Mouse (Mus musculus) thymus, adult 2 months (tissue): Measurements from ENCODE around the gene Slc25a17. TPM values are rescaled to one million over a fixed set of nuclear protein-coding genes. Genes with fewer than 3 reads are reported as not detected.

Source experiments
- DNase-seq: peaks from one replicate; pipeline ENCODE4 v3.0.0; 2021
- H3K27ac ChIP-seq: fragments of 200-500 bp; 2 replicates; pipeline ENCODE4 v1.5.1; 2012; ENCODE audit warnings: low read length, control low read depth; ENCODE audit not compliant: control insufficient read depth, insufficient read depth
- H3K27me3 ChIP-seq: fragments of 200-500 bp; 2 replicates; pipeline ENCODE4 v1.6.1; 2012; ENCODE audit warnings: mild to moderate bottlenecking, low read length, moderate library complexity, mixed read lengths; ENCODE audit not compliant: control insufficient read depth, insufficient read depth
- H3K36me3 ChIP-seq: fragments of 200-500 bp; 2 replicates; pipeline ENCODE4 v1.6.1; 2012; ENCODE audit warnings: mild to moderate bottlenecking, low read length, moderate library complexity; ENCODE audit not compliant: control insufficient read depth, insufficient read depth
- H3K4me1 ChIP-seq: fragments of 200-500 bp; replicated peaks from 2 replicates; pipeline ENCODE4 v1.6.1; 2012; ENCODE audit warnings: low read length; ENCODE audit not compliant: control insufficient read depth, insufficient read depth
- H3K4me3 ChIP-seq: fragments of 200-500 bp; 2 replicates; pipeline ENCODE4 v1.5.1; 2012; ENCODE audit warnings: mild to moderate bottlenecking, low read length, control low read depth, moderate library complexity; ENCODE audit not compliant: control insufficient read depth, insufficient read depth
- CTCF ChIP-seq: fragments of 200-500 bp; IDR thresholded peaks from 2 replicates; pipeline ENCODE4 v1.5.1; 2012; ENCODE audit warnings: mild to moderate bottlenecking, control low read depth, low read length, moderate library complexity, borderline replicate concordance; ENCODE audit not compliant: control insufficient read depth, poor library complexity, insufficient read depth; ENCODE audit errors: extremely low read depth
- POLR2A ChIP-seq: fragments of 200-500 bp; IDR thresholded peaks from 2 replicates; pipeline ENCODE4 v1.6.1; 2012; ENCODE audit warnings: mild to moderate bottlenecking, low read length, control low read depth, moderate library complexity; ENCODE audit not compliant: control insufficient read depth, poor library complexity, insufficient read depth; ENCODE audit errors: extremely low read depth
- WGBS: fragments of 180-500 bp; shearing (Covaris S2); methylation state at CpG from one replicate; pipeline ENCODE4 v1.1.7; 2018; 5-methylcytosine and 5-hydroxymethylcytosine counted together
- polyA plus RNA-seq: library from polyadenylated mRNA; depleted of rRNA; stranded (reverse); fragments of >200 nt; gene quantifications from 2 replicates; pipeline ENCODE4 v1.2.3, GENCODE M21; 2012; rRNA removed

Gene Slc25a17
- polyA plus RNA-seq, result 31.0 and 34.6 TPM in 2 replicates

- H3K4me1 ChIP-seq, result peaks cover 2% of the 10 kb centered on the region; the same call in 1 of the 2 replicates
- DNase-seq, result peak; percentile 97
- TF ChIP-seq CTCF (0 out of 2 replicates have a peak, but pooled peaks have one; percentile 23), POLR2A (no peak; the same call in none of the 2 replicates)
- H3K36me3 ChIP-seq, result peaks cover 12% of the 10 kb centered on the region
- 1% methylated on average over 30 of the region's 30 CpGs for WGBS
- H3K4me3 ChIP-seq, result peak within 1 kb of the TSS; percentile 86
- no peaks in the 10 kb centered on the region for H3K27me3 ChIP-seq
- peak within 1 kb of the TSS; percentile 54 for H3K27ac ChIP-seq
Observed at GRCm38 (mm10) chr15:81360345-81361021, at the start of gene Slc25a17. Gene Slc25a17 (minus strand): TSS chr15:81360812.

DNA sequence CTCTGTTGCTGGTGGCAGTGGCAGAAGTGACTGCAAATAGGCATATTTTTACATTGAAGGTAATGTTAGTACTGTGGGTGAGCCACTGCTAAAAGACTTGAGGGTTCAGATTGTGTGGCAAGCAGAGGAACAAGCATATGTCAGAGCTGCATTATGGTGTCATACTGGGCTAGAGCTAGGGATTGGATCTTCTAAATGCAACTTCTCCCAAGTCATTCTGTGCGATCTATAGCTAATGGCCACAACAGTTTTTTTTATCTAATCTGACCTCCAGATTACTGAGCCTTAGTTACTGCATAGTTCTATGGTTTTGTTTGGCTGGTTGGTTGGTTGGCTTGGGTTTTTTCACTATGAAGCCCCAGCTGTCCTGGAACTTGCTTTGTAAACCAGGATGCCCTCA lies 47.6 kb upstream of the Slc25a17 start, which contains the start of gene Dnajb7:
Gene Dnajb7 (minus strand): TSS at position 101 of the 400 bp plus-strand sequence.
- no peaks in the 10 kb centered on the region for H3K36me3 ChIP-seq
- no peaks in the 10 kb centered on the region for H3K4me1 ChIP-seq
- no peak within 1 kb of the TSS for H3K27ac ChIP-seq
- WGBS, result 97% methylated on average over 1 of the region's 1 CpGs
- H3K27me3 ChIP-seq, result no peaks in the 10 kb centered on the region
- DNase-seq, result no peak
- TF ChIP-seq POLR2A, result no peak
- no peak for TF ChIP-seq CTCF
- no peak within 1 kb of the TSS for H3K4me3 ChIP-seq

- TF ChIP-seq POLR2A (no peak), CTCF (no peak)
- Histone ChIP-seq H3K4me3 (no peak overlapping the region), H3K27me3 (no peaks in the 10 kb centered on the region), H3K4me1 (no peaks in the 10 kb centered on the region), H3K36me3 (no peaks in the 10 kb centered on the region), H3K27ac (no peak overlapping the region)
- DNase-seq, result no peak
- 94% methylated on average over 3 of the region's 3 CpGs for WGBS
Observed at GRCm38 (mm10) chr15:81405008-81405407, 44.4 kb upstream of the Slc25a17 start.

GRCm38 (mm10) chr15:81399638-81400315 lies 39.2 kb upstream of the Slc25a17 start, which contains the start of the genes St13 and Xpnpep3:
Gene St13 (minus strand): TSS chr15:81400077.
Gene Xpnpep3 (plus strand): TSS chr15:81400138.
- Histone ChIP-seq H3K4me1 (no peaks in the 10 kb centered on the region), H3K4me3 (peak within 1 kb of the TSS; percentile 93), H3K36me3 (no peaks in the 10 kb centered on the region), H3K27me3 (no peaks in the 10 kb centered on the region), H3K27ac (peak within 1 kb of the TSS; percentile 87)
- TF ChIP-seq CTCF (no peak), POLR2A (peak; percentile 49)
- DNase-seq, result peak; percentile 95
- under 1% methylated on average over 50 of the region's 50 CpGs for WGBS

GRCm38 (mm10) chr15:81399297-81399637 lies 38.7 kb upstream of the Slc25a17 start:
- TF ChIP-seq POLR2A (no peak), CTCF (no peak)
- Histone ChIP-seq H3K36me3 (no peaks in the 10 kb centered on the region), H3K27me3 (no peaks in the 10 kb centered on the region), H3K4me3 (peak overlapping the region; percentile 93), H3K27ac (peak overlapping the region; percentile 73), H3K4me1 (no peaks in the 10 kb centered on the region)
- DNase-seq, result no peak
- WGBS, result 0% methylated on average over 21 of the region's 21 CpGs

GRCm38 (mm10) chr15:81398189-81398588 lies 37.6 kb upstream of the Slc25a17 start:
- Histone ChIP-seq H3K27me3 (no peaks in the 10 kb centered on the region), H3K4me1 (no peaks in the 10 kb centered on the region), H3K27ac (no peak overlapping the region), H3K36me3 (no peaks in the 10 kb centered on the region), H3K4me3 (no peak overlapping the region)
- no peak for DNase-seq
- no peak for TF ChIP-seq POLR2A
- TF ChIP-seq CTCF, result no peak
